In the genomic region with DNA sequence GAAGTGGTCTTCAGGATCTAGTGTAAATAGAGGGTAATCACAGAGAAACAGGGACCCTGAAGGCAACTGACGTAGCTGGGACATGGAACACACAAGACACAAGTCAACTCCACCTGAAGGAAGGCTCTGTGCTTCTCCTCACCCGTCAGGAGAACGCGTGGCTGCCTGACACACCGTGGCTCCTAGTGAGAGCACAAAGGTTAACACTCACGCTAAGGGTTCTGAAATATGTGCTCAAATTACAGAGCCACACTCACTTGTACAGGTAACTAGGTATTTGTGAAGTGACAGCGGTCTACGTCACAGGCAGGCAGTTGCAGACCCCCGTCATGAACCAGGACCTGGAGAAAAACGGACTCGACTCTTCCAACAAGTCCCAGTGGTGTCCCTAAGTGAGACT, we compare ENCODE assay signal across 13 mouse cellular contexts. TPM values are rescaled to one million over a fixed set of nuclear protein-coding genes. Genes with fewer than 3 reads are reported as not detected.
A peak's percentile ranks its signal among the peaks of the same experiment; 100 is the strongest.
DNase-seq lines count a peak whose midpoint lies in the region; ATAC-seq and TF ChIP-seq lines count a peak whose summit lies in the region.
"Had no signal": no experiment of that assay in that cellular context is flagged by ENCODE, and none has a peak within 500 bp of the region (broad histone marks: within the 10 kb centered on the region; RNA-seq: fewer than 3 reads in every experiment).

No protein-coding gene starts in this region.

- H3K27me3 ChIP-seq in kidney, postnatal 0 days (ENCODE audit: insufficient read depth, low read length): no peaks in the 10 kb centered on the region
- no peaks in the 10 kb centered on the region for H3K27me3 ChIP-seq in kidney, embryonic 14.5 days (ENCODE audit: control insufficient read depth, insufficient read depth, low read length)
- H3K27me3 ChIP-seq in forebrain, embryonic 14.5 days (replicated peaks; ENCODE audit: control insufficient read depth, insufficient read depth, low read length): no peaks in the 10 kb centered on the region
- no peaks in the 10 kb centered on the region for H3K27me3 ChIP-seq in midbrain, embryonic 13.5 days
- H3K27me3 ChIP-seq: CH12.LX; liver, embryonic 13.5 days had no signal

- H3K9ac ChIP-seq in kidney, postnatal 0 days (ENCODE audit: low read depth, low read length): no peak overlapping the region
- H3K9ac ChIP-seq in kidney, embryonic 14.5 days (ENCODE audit: low read depth, low read length): no peak overlapping the region
- no peak overlapping the region for H3K9ac ChIP-seq in forebrain, embryonic 14.5 days (ENCODE audit: low read length)
- H3K9ac ChIP-seq in midbrain, embryonic 13.5 days (replicated peaks): 0 out of 2 replicates have a peak overlapping the region, but pooled peaks have one; percentile 0
- H3K9ac ChIP-seq: liver, embryonic 13.5 days had no signal

- no peak for TF ChIP-seq POLR2A in embryonic fibroblast, embryonic 13.5 days (IDR thresholded peaks at IDR 0.05; ENCODE audit: low read depth, low read length)

- no peak for DNase-seq in kidney, postnatal 0 days (ENCODE audit: low spot score)
- no peak for DNase-seq in forebrain, embryonic 14.5 days (ENCODE audit: low spot score)
- DNase-seq in ovary, adult 18-20 months (ENCODE audit: low spot score): no peak
- DNase-seq in embryo, embryonic 10 days (ENCODE audit: low spot score): no peak
- DNase-seq: liver, embryonic 13.5 days; thymus, postnatal 4 days had no signal

- peaks cover 34% of the 10 kb centered on the region for H3K4me1 ChIP-seq in kidney, postnatal 0 days (replicated peaks; ENCODE audit: insufficient read depth, low read length)
- H3K4me1 ChIP-seq in kidney, embryonic 14.5 days (ENCODE audit: control insufficient read depth, insufficient read depth, low read length): peaks cover 11% of the 10 kb centered on the region
- peaks cover 19% of the 10 kb centered on the region for H3K4me1 ChIP-seq in embryonic fibroblast, embryonic 13.5 days (ENCODE audit: control insufficient read depth, insufficient read depth, low read length)
- H3K4me1 ChIP-seq in forebrain, embryonic 14.5 days (ENCODE audit: control insufficient read depth, insufficient read depth, low read length): peaks cover 12% of the 10 kb centered on the region
- peaks cover 60% of the 10 kb centered on the region for H3K4me1 ChIP-seq in midbrain, embryonic 13.5 days (replicated peaks)

- H3K9me3 ChIP-seq in kidney, postnatal 0 days (replicated peaks; ENCODE audit: low read length): no peaks in the 10 kb centered on the region
- no peaks in the 10 kb centered on the region for H3K9me3 ChIP-seq in kidney, embryonic 14.5 days (ENCODE audit: control insufficient read depth, low read length)
- no peaks in the 10 kb centered on the region for H3K9me3 ChIP-seq in forebrain, embryonic 14.5 days (replicated peaks; ENCODE audit: control insufficient read depth, low read length)
- no peaks in the 10 kb centered on the region for H3K9me3 ChIP-seq in midbrain, embryonic 13.5 days
- H3K9me3 ChIP-seq: liver, embryonic 13.5 days had no signal

- 72% methylated on average over 11 of the region's 11 CpGs for WGBS in kidney, postnatal 0 days
- 77% methylated on average over 11 of the region's 11 CpGs for WGBS in kidney, embryonic 14.5 days
- WGBS in forebrain, embryonic 14.5 days: 91% methylated on average over 11 of the region's 11 CpGs
- WGBS in midbrain, embryonic 13.5 days: 90% methylated on average over 11 of the region's 11 CpGs

- no peak for TF ChIP-seq CTCF in kidney, postnatal 0 days (IDR thresholded peaks at IDR 0.05; ENCODE audit: low read depth)
- no peak for TF ChIP-seq CTCF in embryonic fibroblast, embryonic 13.5 days (IDR thresholded peaks at IDR 0.05; ENCODE audit: borderline replicate concordance, insufficient read depth, low read length)

- H3K4me2 ChIP-seq in kidney, postnatal 0 days (ENCODE audit: low read length): no peak overlapping the region
- H3K4me2 ChIP-seq in kidney, embryonic 14.5 days (replicated peaks; ENCODE audit: low read depth, low read length): no peak overlapping the region
- H3K4me2 ChIP-seq in forebrain, embryonic 14.5 days (ENCODE audit: low read length): no peak overlapping the region
- peak overlapping the region; percentile 7; the same call in 1 of the 2 replicates for H3K4me2 ChIP-seq in midbrain, embryonic 13.5 days (replicated peaks)
- H3K4me2 ChIP-seq: liver, embryonic 13.5 days had no signal

- ATAC-seq in kidney, postnatal 0 days (replicated peaks; ENCODE audit: low FRiP score, low read depth): peak; percentile 18; the same call in 1 of the 2 replicates
- ATAC-seq in kidney, embryonic 14.5 days (ENCODE audit: low FRiP score, low TSS enrichment): no peak
- ATAC-seq in forebrain, embryonic 14.5 days: no peak
- ATAC-seq in midbrain, embryonic 13.5 days: no peak
- ATAC-seq in monocyte, adult 5-6 weeks (replicated peaks; ENCODE audit: insufficient number of reproducible peaks, low FRiP score, low TSS enrichment, poor library complexity, severe bottlenecking): no peak

- H3K36me3 ChIP-seq in kidney, postnatal 0 days (ENCODE audit: insufficient read depth, low read length): no peaks in the 10 kb centered on the region
- H3K36me3 ChIP-seq in kidney, embryonic 14.5 days (ENCODE audit: control insufficient read depth, insufficient read depth, low read length): no peaks in the 10 kb centered on the region
- H3K36me3 ChIP-seq in forebrain, embryonic 14.5 days (ENCODE audit: control insufficient read depth, insufficient read depth, low read length): no peaks in the 10 kb centered on the region
- 0 out of 2 replicates have a peak, but pooled peaks cover 4% of the 10 kb centered on the region for H3K36me3 ChIP-seq in midbrain, embryonic 13.5 days
- H3K36me3 ChIP-seq: liver, embryonic 13.5 days had no signal

- H3K27ac ChIP-seq in kidney, postnatal 0 days: peak overlapping the region; percentile 70
- no peak overlapping the region for H3K27ac ChIP-seq in kidney, embryonic 14.5 days (ENCODE audit: low read depth, low read length)
- H3K27ac ChIP-seq in embryonic fibroblast, embryonic 13.5 days (ENCODE audit: insufficient read depth, low read length): peak overlapping the region; percentile 77
- peak overlapping the region; percentile 33; the same call in 1 of the 2 replicates for H3K27ac ChIP-seq in forebrain, embryonic 14.5 days (ENCODE audit: low read depth, low read length)
- peak overlapping the region; percentile 48; the same call in 1 of the 2 replicates for H3K27ac ChIP-seq in midbrain, embryonic 13.5 days
- H3K27ac ChIP-seq: liver, embryonic 13.5 days had no signal

- no peak overlapping the region for H3K4me3 ChIP-seq in kidney, postnatal 0 days (replicated peaks; ENCODE audit: low read depth, low read length)
- H3K4me3 ChIP-seq in kidney, embryonic 14.5 days (ENCODE audit: low read length): no peak overlapping the region
- H3K4me3 ChIP-seq in embryonic fibroblast, embryonic 13.5 days (ENCODE audit: insufficient read depth, low read length): no peak overlapping the region
- H3K4me3 ChIP-seq in forebrain, embryonic 14.5 days (ENCODE audit: low read depth, low read length): no peak overlapping the region
- H3K4me3 ChIP-seq in midbrain, embryonic 13.5 days (replicated peaks): no peak overlapping the region
- H3K4me3 ChIP-seq: erythroblast, embryonic 14.5 days; liver, embryonic 13.5 days had no signal

RNA-seq across cellular contexts. Expression of a gene that starts 24.5 kb away (rescaled TPM):
- polyA plus RNA-seq in kidney, postnatal 0 days (2015; fragmentation: Nextera tagmentation; extraction: Ambion mirVana): 27.7 and 31.6 TPM in 2 replicates
- 43.4 and 44.3 TPM in 2 replicates for polyA plus RNA-seq in kidney, embryonic 14.5 days (2014; fragmentation: Nextera tagmentation; extraction: Ambion mirVana)
- polyA plus RNA-seq in embryonic fibroblast, embryonic 13.5 days (2011; ENCODE audit: insufficient read length, low read depth, missing spikeins): 60.0 and 71.1 TPM in 2 replicates
- polyA plus RNA-seq in forebrain, embryonic 14.5 days (2014; fragmentation: Nextera tagmentation; extraction: Ambion mirVana): 28.8 and 34.6 TPM in 2 replicates
- 37.7 and 39.8 TPM in 2 replicates for polyA plus RNA-seq in midbrain, embryonic 13.5 days (2015; fragmentation: Nextera tagmentation; extraction: Ambion mirVana)
- total RNA-seq in monocyte, adult 5-6 weeks (2017): 37.5 to 41.2 TPM (median 40.7 TPM) in 3 replicates

RNA-seq across cellular contexts. Expression of a gene that starts 53.6 kb away (rescaled TPM):
- polyA plus RNA-seq in kidney, postnatal 0 days (2015; fragmentation: Nextera tagmentation; extraction: Ambion mirVana): 12.6 and 14.3 TPM in 2 replicates
- polyA plus RNA-seq in kidney, embryonic 14.5 days (2014; fragmentation: Nextera tagmentation; extraction: Ambion mirVana): 5.8 and 9.9 TPM in 2 replicates
- not detected in 2 replicates for polyA plus RNA-seq in embryonic fibroblast, embryonic 13.5 days (2011; ENCODE audit: insufficient read length, low read depth, missing spikeins)
- 2.4 and 2.8 TPM in 2 replicates for polyA plus RNA-seq in forebrain, embryonic 14.5 days (2014; fragmentation: Nextera tagmentation; extraction: Ambion mirVana)
- polyA plus RNA-seq in midbrain, embryonic 13.5 days (2015; fragmentation: Nextera tagmentation; extraction: Ambion mirVana): 0.32 TPM in 1 of 2 replicates, not detected in the other
- not detected in 3 replicates for total RNA-seq in monocyte, adult 5-6 weeks (2017)
- total RNA-seq: CH12.LX; gastrocnemius, postnatal 36 days had no signal
- polyA plus RNA-seq: erythroblast, embryonic 14.5 days; liver, embryonic 13.5 days had no signal
